Mouse (Mus musculus) retina, adult 2 months (tissue): Measurements from ENCODE around the gene Gal3st2b.
"Not testable (repeated sequence)": the region's sequence is repeated elsewhere in the genome, so short reads cannot be mapped to it uniquely, and the experiment has no call there.

Experiments
- DNase-seq: peaks from one replicate; pipeline ENCODE4 v3.0.0-alpha.2; 2012; ENCODE audit warnings: low read depth, low spot score

The Gal3st2b gene

GRCm38 (mm10) chr1:93978287-93978686 lies 60.2 kb downstream of the Gal3st2b start:
- not testable (repeated sequence) for DNase-seq

- not testable (repeated sequence) for DNase-seq
These were observed 62.8 kb downstream of the Gal3st2b start for GRCm38 (mm10) chr1:93980932-93981331.

GRCm38 (mm10) chr1:93986167-93986566 lies 68.1 kb downstream of the Gal3st2b start:
- no peak for DNase-seq

GRCm38 (mm10) chr1:93988786-93989185 lies 70.7 kb downstream of the Gal3st2b start:
- DNase-seq: no peak

- not testable (repeated sequence) for DNase-seq
These were observed 72.1 kb downstream of the Gal3st2b start, which contains the start of gene Gal3st2c for GRCm38 (mm10) chr1:93990209-93990608. Gal3st2c (plus strand) TSS chr1:93990509.

- DNase-seq: not testable (repeated sequence)
These were observed 73.0 kb downstream of the Gal3st2b start for GRCm38 (mm10) chr1:93991068-93991467.

GRCm38 (mm10) chr1:93991491-93991890 lies 73.4 kb downstream of the Gal3st2b start:
- DNase-seq: not testable (repeated sequence)
